Mouse (Mus musculus): ENCODE data around the gene Olfr975. TPM values are rescaled to one million over a fixed set of nuclear protein-coding genes. Genes with fewer than 3 reads are reported as not detected.
"Not testable (repeated sequence)": the region's sequence is repeated elsewhere in the genome, so short reads cannot be mapped to it uniquely, and the experiment has no call there.

Olfr975 gene
- not detected in 2 replicates for polyA plus RNA-seq (2014; fragmentation: Nextera tagmentation; extraction: Ambion mirVana)

DNA sequence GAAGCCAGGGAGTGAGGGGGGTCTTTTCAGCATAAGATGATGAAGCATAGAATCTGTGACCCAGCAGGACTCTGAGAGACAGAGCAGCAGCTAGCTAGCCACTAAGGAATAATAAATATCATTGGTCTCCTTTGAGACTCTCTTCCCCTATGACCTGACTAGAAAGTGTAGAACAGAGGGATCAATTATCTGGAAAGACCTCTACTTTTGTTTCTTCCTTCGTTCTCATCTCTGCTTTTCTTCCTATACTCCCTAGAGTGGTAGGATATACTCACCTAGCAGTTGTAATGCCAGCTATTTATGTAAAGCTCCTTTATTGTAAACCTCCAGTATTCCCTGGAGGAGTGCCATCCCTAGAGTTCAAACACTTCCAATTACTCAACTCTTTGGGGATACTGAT lies at the start of gene Olfr975:
Gene Olfr975, minus strand, starts transcription at position 101 of the 400 bp plus-strand sequence.
- no peaks in the 10 kb centered on the region for H3K27me3 ChIP-seq (ENCODE audit: control insufficient read depth, insufficient read depth, low read length)
- H3K36me3 ChIP-seq (ENCODE audit: control insufficient read depth, insufficient read depth, low read length) = no peaks in the 10 kb centered on the region
- WGBS = 79% methylated on average over 1 of the region's 1 CpGs
- no peak within 1 kb of the TSS for H3K27ac ChIP-seq (replicated peaks in 1 of 2; ENCODE audit: control insufficient read depth in 1 of 2, insufficient read depth in 1 of 2, low read depth in 2 of 2, low read length in 2 of 2)
- no peak within 1 kb of the TSS for H3K4me2 ChIP-seq (ENCODE audit: low read length)
- no peak for ATAC-seq (ENCODE audit: insufficient number of reproducible peaks, insufficient read depth, low FRiP score, low read depth)
- H3K9me3 ChIP-seq (ENCODE audit: control insufficient read depth, low read length) = no peaks in the 10 kb centered on the region
- no peak within 1 kb of the TSS for H3K4me3 ChIP-seq (ENCODE audit: control insufficient read depth in 1 of 2, insufficient read depth in 1 of 2, low read depth in 1 of 2, low read length in 2 of 2)
- no peaks in the 10 kb centered on the region for H3K4me1 ChIP-seq (ENCODE audit: control insufficient read depth in 2 of 2, insufficient read depth in 2 of 2, low read length in 2 of 2)
- no peak within 1 kb of the TSS for H3K9ac ChIP-seq (ENCODE audit: low read length)

GRCm38 (mm10) chr9:39991813-39992212 lies 40.0 kb upstream of the Olfr975 start, which contains the start of gene Olfr978:
Olfr978 (plus strand) TSS chr9:39992113.
- Histone ChIP-seq H3K36me3 (ENCODE audit: control insufficient read depth, insufficient read depth, low read length) (no peaks in the 10 kb centered on the region), H3K9me3 (ENCODE audit: control insufficient read depth, low read length) (no peaks in the 10 kb centered on the region), H3K4me1 (ENCODE audit: control insufficient read depth in 2 of 2, insufficient read depth in 2 of 2, low read length in 2 of 2) (no peaks in the 10 kb centered on the region), H3K4me2 (ENCODE audit: low read length) (no peak within 1 kb of the TSS), H3K9ac (ENCODE audit: low read length) (no peak within 1 kb of the TSS), H3K4me3 (ENCODE audit: control insufficient read depth in 1 of 2, insufficient read depth in 1 of 2, low read depth in 1 of 2, low read length in 2 of 2) (no peak within 1 kb of the TSS), H3K27me3 (ENCODE audit: control insufficient read depth, insufficient read depth, low read length) (no peaks in the 10 kb centered on the region), H3K27ac (replicated peaks in 1 of 2; ENCODE audit: control insufficient read depth in 1 of 2, insufficient read depth in 1 of 2, low read depth in 2 of 2, low read length in 2 of 2) (no peak within 1 kb of the TSS)
- 73% methylated on average over 2 of the region's 2 CpGs for WGBS
- no peak for ATAC-seq (ENCODE audit: insufficient number of reproducible peaks, insufficient read depth, low FRiP score, low read depth)

- not testable (repeated sequence) for H3K36me3 ChIP-seq (ENCODE audit: control insufficient read depth, insufficient read depth, low read length); H3K27me3 ChIP-seq (ENCODE audit: control insufficient read depth, insufficient read depth, low read length); H3K9ac ChIP-seq (ENCODE audit: low read length); H3K9me3 ChIP-seq (ENCODE audit: control insufficient read depth, low read length); H3K27ac ChIP-seq (replicated peaks in 1 of 2; ENCODE audit: control insufficient read depth in 1 of 2, insufficient read depth in 1 of 2, low read depth in 2 of 2, low read length in 2 of 2); H3K4me2 ChIP-seq (ENCODE audit: low read length); H3K4me3 ChIP-seq (ENCODE audit: control insufficient read depth in 1 of 2, insufficient read depth in 1 of 2, low read depth in 1 of 2, low read length in 2 of 2); H3K4me1 ChIP-seq (ENCODE audit: control insufficient read depth in 2 of 2, insufficient read depth in 2 of 2, low read length in 2 of 2); ATAC-seq (ENCODE audit: insufficient number of reproducible peaks, insufficient read depth, low FRiP score, low read depth)
- 83% methylated on average over 1 of the region's 1 CpGs for WGBS
These were observed 24.8 kb upstream of the Olfr975 start for GRCm38 (mm10) chr9:39976581-39977145.

DNA sequence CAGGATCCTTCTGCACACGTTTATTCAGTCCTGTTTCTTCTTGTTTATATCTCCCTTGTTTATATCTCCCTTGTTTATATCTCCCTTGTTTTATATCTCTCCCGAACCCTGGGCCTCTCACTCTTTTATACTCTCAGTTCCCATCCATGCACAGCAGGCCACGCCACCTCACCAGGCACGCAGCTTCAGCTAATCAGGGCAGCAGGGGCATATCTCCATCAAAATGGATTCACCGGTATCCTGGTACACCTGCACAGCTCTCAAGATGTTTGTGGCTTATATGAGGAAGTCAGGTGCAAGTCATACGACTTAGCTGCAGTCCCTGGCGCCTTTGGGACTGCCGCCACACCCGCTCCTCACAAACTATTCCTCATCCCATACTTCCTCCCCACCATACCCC lies 9.2 kb upstream of the Olfr975 start, which contains the start of gene Olfr976:
Gene Olfr976, minus strand, starts transcription at position 101 of the 400 bp plus-strand sequence.
- not testable (repeated sequence) for H3K9ac ChIP-seq (ENCODE audit: low read length); H3K9me3 ChIP-seq (ENCODE audit: control insufficient read depth, low read length); H3K4me3 ChIP-seq (ENCODE audit: control insufficient read depth in 1 of 2, insufficient read depth in 1 of 2, low read depth in 1 of 2, low read length in 2 of 2); H3K4me1 ChIP-seq (ENCODE audit: control insufficient read depth in 2 of 2, insufficient read depth in 2 of 2, low read length in 2 of 2); H3K4me2 ChIP-seq (ENCODE audit: low read length); ATAC-seq (ENCODE audit: insufficient number of reproducible peaks, insufficient read depth, low FRiP score, low read depth); H3K27me3 ChIP-seq (ENCODE audit: control insufficient read depth, insufficient read depth, low read length); H3K27ac ChIP-seq (replicated peaks in 1 of 2; ENCODE audit: control insufficient read depth in 1 of 2, insufficient read depth in 1 of 2, low read depth in 2 of 2, low read length in 2 of 2); H3K36me3 ChIP-seq (ENCODE audit: control insufficient read depth, insufficient read depth, low read length)
- 68% methylated on average over 6 of the region's 9 CpGs for WGBS

GRCm38 (mm10) chr9:39937201-39937600 lies 14.6 kb downstream of the Olfr975 start, which contains the start of gene Olfr974:
Olfr974 (plus strand) TSS chr9:39937501.
- WGBS = 86% methylated on average over 1 of the region's 1 CpGs
- no peak within 1 kb of the TSS for H3K27ac ChIP-seq (replicated peaks in 1 of 2; ENCODE audit: control insufficient read depth in 1 of 2, insufficient read depth in 1 of 2, low read depth in 2 of 2, low read length in 2 of 2)
- no peaks in the 10 kb centered on the region for H3K9me3 ChIP-seq (ENCODE audit: control insufficient read depth, low read length)
- no peaks in the 10 kb centered on the region for H3K4me1 ChIP-seq (ENCODE audit: control insufficient read depth in 2 of 2, insufficient read depth in 2 of 2, low read length in 2 of 2)
- no peak within 1 kb of the TSS for H3K4me3 ChIP-seq (ENCODE audit: control insufficient read depth in 1 of 2, insufficient read depth in 1 of 2, low read depth in 1 of 2, low read length in 2 of 2)
- H3K4me2 ChIP-seq (ENCODE audit: low read length) = no peak within 1 kb of the TSS
- H3K27me3 ChIP-seq (ENCODE audit: control insufficient read depth, insufficient read depth, low read length) = no peaks in the 10 kb centered on the region
- no peak for ATAC-seq (ENCODE audit: insufficient number of reproducible peaks, insufficient read depth, low FRiP score, low read depth)
- no peak within 1 kb of the TSS for H3K9ac ChIP-seq (ENCODE audit: low read length)
- H3K36me3 ChIP-seq (ENCODE audit: control insufficient read depth, insufficient read depth, low read length) = no peaks in the 10 kb centered on the region

DNA sequence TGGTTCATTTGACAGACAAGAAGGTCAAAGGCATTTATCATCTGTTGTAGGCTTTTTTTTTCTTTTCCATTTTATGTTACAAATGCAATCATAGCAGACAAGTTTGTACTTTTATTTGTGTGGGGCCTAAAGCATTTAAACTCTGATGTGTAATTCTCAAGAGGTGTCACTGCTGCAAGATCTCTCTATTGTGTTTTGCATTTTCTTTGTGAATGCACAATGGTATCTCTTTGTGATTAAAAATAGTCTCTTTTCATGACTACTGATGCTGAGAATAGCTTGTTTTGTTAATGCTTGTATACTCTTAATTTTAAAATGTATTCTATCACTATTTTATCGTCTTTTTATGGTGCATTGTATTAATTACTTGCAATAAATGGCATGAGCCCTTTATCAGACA lies 23.0 kb downstream of the Olfr975 start:
- 52% methylated on average over 1 of the region's 1 CpGs for WGBS
- ATAC-seq (ENCODE audit: insufficient number of reproducible peaks, insufficient read depth, low FRiP score, low read depth); H3K27me3 ChIP-seq (ENCODE audit: control insufficient read depth, insufficient read depth, low read length): not testable (repeated sequence)

GRCm38 (mm10) chr9:39927975-39928836 lies 23.6 kb downstream of the Olfr975 start:
- not testable (repeated sequence) for H3K27ac ChIP-seq (replicated peaks in 1 of 2; ENCODE audit: control insufficient read depth in 1 of 2, insufficient read depth in 1 of 2, low read depth in 2 of 2, low read length in 2 of 2); ATAC-seq (ENCODE audit: insufficient number of reproducible peaks, insufficient read depth, low FRiP score, low read depth); H3K9ac ChIP-seq (ENCODE audit: low read length); H3K27me3 ChIP-seq (ENCODE audit: control insufficient read depth, insufficient read depth, low read length); H3K9me3 ChIP-seq (ENCODE audit: control insufficient read depth, low read length); H3K4me3 ChIP-seq (ENCODE audit: control insufficient read depth in 1 of 2, insufficient read depth in 1 of 2, low read depth in 1 of 2, low read length in 2 of 2); H3K36me3 ChIP-seq (ENCODE audit: control insufficient read depth, insufficient read depth, low read length); H3K4me2 ChIP-seq (ENCODE audit: low read length); H3K4me1 ChIP-seq (ENCODE audit: control insufficient read depth in 2 of 2, insufficient read depth in 2 of 2, low read length in 2 of 2)
- WGBS = no CpG with 5 or more reads among the region's 4 CpGs

More for the DNA sequence above, 23.0 kb downstream of the Olfr975 start:
- H3K4me1 ChIP-seq (ENCODE audit: control insufficient read depth in 2 of 2, insufficient read depth in 2 of 2, low read length in 2 of 2); H3K9me3 ChIP-seq (ENCODE audit: control insufficient read depth, low read length); H3K36me3 ChIP-seq (ENCODE audit: control insufficient read depth, insufficient read depth, low read length); H3K27ac ChIP-seq (replicated peaks in 1 of 2; ENCODE audit: control insufficient read depth in 1 of 2, insufficient read depth in 1 of 2, low read depth in 2 of 2, low read length in 2 of 2); H3K4me2 ChIP-seq (ENCODE audit: low read length); H3K4me3 ChIP-seq (ENCODE audit: control insufficient read depth in 1 of 2, insufficient read depth in 1 of 2, low read depth in 1 of 2, low read length in 2 of 2); H3K9ac ChIP-seq (ENCODE audit: low read length): not testable (repeated sequence)
